Comparison of ENCODE assay signal across 29 mouse cellular contexts in genomic region chr10:24739171-24739570, GRCm38 (mm10). TPM values are rescaled to one million over a fixed set of nuclear protein-coding genes. Genes with fewer than 3 reads are reported as not detected.
DNase-seq lines count a peak whose midpoint lies in the region; ATAC-seq lines count a peak whose summit lies in the region.
"Had no signal": no experiment of that assay in that cellular context is flagged by ENCODE, and none has a peak within 500 bp of the region (broad histone marks: within the 10 kb centered on the region; RNA-seq: fewer than 3 reads in every experiment).

No protein-coding gene starts in this region.

- H3K27me3 ChIP-seq in limb, embryonic 15.5 days, result no peaks in the 10 kb centered on the region
- no peaks in the 10 kb centered on the region for H3K27me3 ChIP-seq in limb, embryonic 10.5 days (ENCODE audit: low read depth, poor library complexity, severe bottlenecking)
- H3K27me3 ChIP-seq: CH12.LX; embryonic facial prominence, embryonic 12.5 days; embryonic facial prominence, embryonic 15.5 days; forebrain, embryonic 13.5 days; heart, embryonic 13.5 days; hindbrain, embryonic 12.5 days; hindbrain, embryonic 15.5 days; intestine, embryonic 15.5 days had no signal

- 65% methylated on average over 2 of the region's 2 CpGs for WGBS in limb, embryonic 15.5 days
- 95% methylated on average over 2 of the region's 2 CpGs for WGBS in limb, embryonic 10.5 days

- H3K4me2 ChIP-seq in limb, embryonic 15.5 days, result no peak overlapping the region
- H3K4me2 ChIP-seq: embryonic facial prominence, embryonic 12.5 days; embryonic facial prominence, embryonic 15.5 days; forebrain, embryonic 13.5 days; heart, embryonic 13.5 days; hindbrain, embryonic 12.5 days; hindbrain, embryonic 15.5 days; intestine, embryonic 15.5 days had no signal

- H3K9me3 ChIP-seq in limb, embryonic 15.5 days, result no peaks in the 10 kb centered on the region
- H3K9me3 ChIP-seq in limb, embryonic 10.5 days (replicated peaks), result no peaks in the 10 kb centered on the region
- H3K9me3 ChIP-seq: embryonic facial prominence, embryonic 12.5 days; embryonic facial prominence, embryonic 15.5 days; forebrain, embryonic 13.5 days; G1E; heart, embryonic 10.5 days; heart, embryonic 13.5 days; hindbrain, embryonic 12.5 days; hindbrain, embryonic 15.5 days; intestine, embryonic 15.5 days had no signal

- no peak overlapping the region for H3K9ac ChIP-seq in limb, embryonic 15.5 days
- H3K9ac ChIP-seq: embryonic facial prominence, embryonic 12.5 days; embryonic facial prominence, embryonic 15.5 days; forebrain, embryonic 13.5 days; heart, embryonic 13.5 days; hindbrain, embryonic 12.5 days; hindbrain, embryonic 15.5 days; intestine, embryonic 15.5 days had no signal

- peak overlapping the region; percentile 43 for H3K27ac ChIP-seq in limb, embryonic 15.5 days
- H3K27ac ChIP-seq in limb, embryonic 10.5 days, result no peak overlapping the region
- H3K27ac ChIP-seq: embryonic facial prominence, embryonic 12.5 days; embryonic facial prominence, embryonic 15.5 days; forebrain, embryonic 10.5 days; forebrain, embryonic 13.5 days; heart, adult 2 months; heart, embryonic 10.5 days; heart, embryonic 13.5 days; hindbrain, embryonic 12.5 days; hindbrain, embryonic 15.5 days; intestine, embryonic 15.5 days had no signal

- ATAC-seq in limb, embryonic 15.5 days (ENCODE audit: insufficient number of reproducible peaks, low FRiP score, low TSS enrichment, low read depth), result no peak
- ATAC-seq: activated CD4-positive, CD25-positive, alpha-beta regulatory T cell, adult 4 months; forebrain, embryonic 16.5 days; intestine, embryonic 15.5 days had no signal

- no peak for DNase-seq in limb, embryonic 10.5 days (ENCODE audit: low spot score)
- peak; percentile 38 for DNase-seq in Muller cell, postnatal 12 days (ENCODE audit: inconsistent ontology term)
- peak; percentile 61 for DNase-seq in fibroblast of lung, adult 2 months (ENCODE audit: low read depth)
- no peak for DNase-seq in cerebellum, postnatal 10 days
- no peak for DNase-seq in left cerebral cortex, postnatal 25 days (ENCODE audit: low spot score in 2 of 2)
- DNase-seq: adrenal gland, adult 8-10 months; B cell, adult 2 months; cerebellum, adult 9-10 months; gastrocnemius, postnatal 10 days; gastrocnemius, postnatal 36 days; heart, adult 2 months; heart, postnatal 14 days; heart, postnatal 4 days; kidney, adult 18-20 months had no signal

- no peaks in the 10 kb centered on the region for H3K36me3 ChIP-seq in limb, embryonic 15.5 days
- H3K36me3 ChIP-seq in limb, embryonic 10.5 days, result no peaks in the 10 kb centered on the region
- H3K36me3 ChIP-seq: embryonic facial prominence, embryonic 12.5 days; embryonic facial prominence, embryonic 15.5 days; forebrain, embryonic 10.5 days; G1E; heart, embryonic 10.5 days; heart, embryonic 13.5 days; hindbrain, embryonic 12.5 days; hindbrain, embryonic 15.5 days; intestine, embryonic 15.5 days had no signal

- 0 out of 2 replicates have a peak, but pooled peaks cover 9% of the 10 kb centered on the region for H3K4me1 ChIP-seq in limb, embryonic 15.5 days
- H3K4me1 ChIP-seq in limb, embryonic 10.5 days, result no peaks in the 10 kb centered on the region
- H3K4me1 ChIP-seq: embryonic facial prominence, embryonic 12.5 days; forebrain, embryonic 10.5 days; heart, embryonic 10.5 days; hindbrain, embryonic 12.5 days; hindbrain, embryonic 15.5 days had no signal

- intact Hi-C loops in left cerebral cortex, postnatal 25 days (cut with DNase I), result no loop called here

- no peak overlapping the region for H3K4me3 ChIP-seq in limb, embryonic 15.5 days
- no peak overlapping the region for H3K4me3 ChIP-seq in limb, embryonic 10.5 days
- H3K4me3 ChIP-seq: embryonic facial prominence, embryonic 12.5 days; embryonic facial prominence, embryonic 15.5 days; erythroblast, embryonic 14.5 days; forebrain, embryonic 10.5 days; forebrain, embryonic 13.5 days; heart, adult 2 months; heart, embryonic 10.5 days; heart, embryonic 13.5 days; hindbrain, embryonic 12.5 days; hindbrain, embryonic 15.5 days; intestine, embryonic 15.5 days had no signal

RNA-seq across cellular contexts. Expression of gene Enpp1, which starts 27.2 kb away (rescaled TPM):
- polyA plus RNA-seq in limb, embryonic 15.5 days (2015; fragmentation: Nextera tagmentation; extraction: Ambion mirVana), result 9.4 and 10.9 TPM in 2 replicates
- 0.60 and 1.1 TPM in 2 replicates for polyA plus RNA-seq in limb, embryonic 10.5 days (2016; fragmentation: Nextera tagmentation; extraction: Ambion mirVana)
- total RNA-seq in left cerebral cortex, postnatal 25 days (2021), result 1 to 10 TPM; 3.9 to 4.0 TPM
- polyA plus RNA-seq: erythroblast, embryonic 14.5 days; G1E had no signal

Comparison
In these comparisons a context has a peak if more than half of its experiments do, and no peak if none do; other contexts are left out.
1. DNase-seq: peak in Muller cell, postnatal 12 days (single experiment) and fibroblast of lung, adult 2 months (single experiment); none in limb, embryonic 10.5 days (single experiment), cerebellum, postnatal 10 days (0 of 2) and left cerebral cortex, postnatal 25 days (0 of 2).